Mouse (Mus musculus) heart, embryonic 14.5 days (tissue): ENCODE measurements around the gene Disp1. TPM values are rescaled to one million over a fixed set of nuclear protein-coding genes. Genes with fewer than 3 reads are reported as not detected.
A peak's percentile ranks its signal among the peaks of the same experiment; 100 is the strongest.

ENCODE experiments used
- ATAC-seq: fragments of 200-750 bp; cut with Nextera tagmentation; 2 replicates; pipeline ENCODE4 v1.8.0; 2017; ENCODE audit warnings: low read depth, moderate TSS enrichment; ENCODE audit not compliant: insufficient number of reproducible peaks, insufficient read depth, low FRiP score
- H3K27ac ChIP-seq, 2 experiments: fragments of 200-500 bp in 1 of 2; fragments of 300-500 bp in 1 of 2; sonication (generic) in 1 of 2; replicated peaks in 1 of 2; 2 replicates each; pipeline ENCODE4 v1.5.1; 2012 to 2014; ENCODE audit warnings: low read depth in 2 of 2, low read length in 2 of 2, control low read depth in 1 of 2, mild to moderate bottlenecking in 1 of 2, mixed read lengths in 1 of 2; ENCODE audit not compliant: control insufficient read depth in 1 of 2, insufficient read depth in 1 of 2
- H3K27me3 ChIP-seq: fragments of 300-500 bp; sonication (generic); 2 replicates; pipeline ENCODE4 v1.6.1; 2014; ENCODE audit warnings: mild to moderate bottlenecking, low read length, control low read depth; ENCODE audit not compliant: control insufficient read depth, insufficient read depth
- H3K36me3 ChIP-seq: fragments of 300-500 bp; sonication (generic); 2 replicates; pipeline ENCODE4 v1.6.1; 2014; ENCODE audit warnings: mild to moderate bottlenecking, control low read depth, low read length, mixed read lengths; ENCODE audit not compliant: control insufficient read depth, insufficient read depth
- H3K4me1 ChIP-seq, 2 experiments: fragments of 200-500 bp in 1 of 2; fragments of 300-500 bp in 1 of 2; sonication (generic) in 1 of 2; 2 replicates each; pipeline ENCODE4 v1.6.1; 2012 to 2014; ENCODE audit warnings: low read length in 2 of 2, control low read depth in 1 of 2, mixed read lengths in 1 of 2; ENCODE audit not compliant: control insufficient read depth in 2 of 2, insufficient read depth in 2 of 2
- H3K4me2 ChIP-seq: fragments of 300-500 bp; sonication (generic); 2 replicates; pipeline ENCODE4 v1.6.1; 2014; ENCODE audit warnings: mild to moderate bottlenecking, low read length
- H3K4me3 ChIP-seq, 2 experiments: fragments of 200-500 bp in 1 of 2; fragments of 300-500 bp in 1 of 2; sonication (generic) in 1 of 2; 2 replicates each; pipeline ENCODE4 v1.5.1; 2012 to 2014; ENCODE audit warnings: low read length in 2 of 2, mild to moderate bottlenecking in 2 of 2, control low read depth in 1 of 2, low read depth in 1 of 2, moderate library complexity in 1 of 2; ENCODE audit not compliant: control insufficient read depth in 1 of 2, insufficient read depth in 1 of 2
- H3K9ac ChIP-seq: fragments of 300-500 bp; sonication (generic); 2 replicates; pipeline ENCODE4 v1.6.1; 2014; ENCODE audit warnings: mild to moderate bottlenecking, low read length
- H3K9me3 ChIP-seq: fragments of 300-500 bp; sonication (generic); 2 replicates; pipeline ENCODE4 v1.6.1; 2016; ENCODE audit warnings: low read length, control low read depth; ENCODE audit not compliant: control insufficient read depth
- WGBS: fragments of 180-500 bp; shearing (Covaris S2); extraction: QIAGEN DNeasy Blood & Tissue Kit; methylation state at CpG from one replicate; pipeline ENCODE4 v1.1.7; 2014; 5-methylcytosine and 5-hydroxymethylcytosine counted together
- polyA plus RNA-seq: library from polyadenylated mRNA; unstranded; fragments of >200 nt; fragmentation: Nextera tagmentation; extraction: Ambion mirVana; gene quantifications from 2 replicates; pipeline ENCODE4 v1.2.1, GENCODE M21; 2014

Disp1 gene
- polyA plus RNA-seq, 1 experiment from 2014 or later = 10.8 TPM

- Histone ChIP-seq H3K4me1 (peaks cover 26 to 38% of the 10 kb centered on the region in 2 experiments), H3K4me3 (no peak overlapping the region), H3K27me3 (no peaks in the 10 kb centered on the region), H3K27ac (peak overlapping the region; percentile 34 to 36; a peak in 1 of 4 replicates), H3K9ac (no peak overlapping the region), H3K4me2 (no peak overlapping the region), H3K36me3 (no peaks in the 10 kb centered on the region), H3K9me3 (no peaks in the 10 kb centered on the region)
- no peak for ATAC-seq
- WGBS = 41% methylated on average over 9 of the region's 9 CpGs
Measured at GRCm38 (mm10) chr1:183113546-183113945, 107.8 kb downstream of the Disp1 start.

DNA sequence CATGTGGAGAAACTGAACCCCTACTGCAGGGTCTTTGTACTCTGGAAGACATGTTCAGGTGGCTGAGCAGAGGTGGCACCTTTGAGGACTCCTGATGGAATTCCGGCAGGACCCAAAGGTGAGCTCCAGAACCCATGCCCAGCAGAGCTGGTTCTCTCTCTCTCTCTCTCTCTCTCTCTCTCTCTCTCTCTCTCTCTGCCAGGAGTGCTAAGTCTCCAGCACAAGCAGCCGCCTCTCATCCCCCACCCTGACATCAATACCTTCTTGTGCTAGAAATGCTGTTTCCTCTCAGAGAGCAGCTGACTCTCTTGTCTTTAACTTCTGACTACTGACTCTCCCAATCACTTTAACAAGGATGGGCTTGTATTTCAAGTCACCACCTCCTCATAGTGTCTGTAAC lies 113.8 kb downstream of the Disp1 start:
- peaks cover 1 to 5% of the 10 kb centered on the region in 2 experiments for H3K4me1 ChIP-seq
- no peak overlapping the region for H3K27ac ChIP-seq
- WGBS = 64% methylated on average over 2 of the region's 2 CpGs
- no peaks in the 10 kb centered on the region for H3K27me3 ChIP-seq
- no peak overlapping the region for H3K9ac ChIP-seq
- H3K36me3 ChIP-seq = no peaks in the 10 kb centered on the region
- no peaks in the 10 kb centered on the region for H3K9me3 ChIP-seq
- H3K4me3 ChIP-seq = no peak overlapping the region
- no peak for ATAC-seq
- H3K4me2 ChIP-seq = no peak overlapping the region

DNA sequence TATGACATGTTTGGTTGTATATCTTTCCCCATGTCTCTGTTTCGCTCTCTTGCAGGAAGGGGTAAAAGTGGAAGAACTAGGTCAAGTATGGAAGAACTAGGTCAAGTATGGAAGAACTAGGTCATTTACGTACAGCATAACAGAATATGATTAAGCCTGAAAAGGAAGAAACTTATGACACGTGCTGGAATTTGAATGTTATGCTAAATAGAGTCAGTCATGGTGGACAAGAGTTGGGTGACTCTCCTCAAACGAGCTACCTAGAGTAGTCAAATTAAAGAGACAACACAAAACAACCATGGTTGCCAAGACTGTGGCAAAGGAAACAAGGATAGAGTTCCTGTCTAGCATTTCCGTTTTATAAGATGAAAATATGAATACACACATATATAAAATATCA lies 116.6 kb downstream of the Disp1 start:
- H3K4me3 ChIP-seq = no peak overlapping the region
- no peak overlapping the region for H3K9ac ChIP-seq
- H3K4me1 ChIP-seq = no peaks in the 10 kb centered on the region; a peak in 1 of 4 replicates
- no peak overlapping the region for H3K27ac ChIP-seq
- no peak for ATAC-seq
- no peak overlapping the region for H3K4me2 ChIP-seq
- WGBS = 89% methylated on average over 5 of the region's 5 CpGs
- H3K36me3 ChIP-seq = no peaks in the 10 kb centered on the region
- no peaks in the 10 kb centered on the region for H3K27me3 ChIP-seq
- H3K9me3 ChIP-seq = no peaks in the 10 kb centered on the region

GRCm38 (mm10) chr1:183102775-183103174 lies 118.5 kb downstream of the Disp1 start:
- no peak for ATAC-seq
- Histone ChIP-seq H3K36me3 (no peaks in the 10 kb centered on the region), H3K4me3 (no peak overlapping the region), H3K9ac (no peak overlapping the region), H3K9me3 (no peaks in the 10 kb centered on the region), H3K27me3 (no peaks in the 10 kb centered on the region), H3K27ac (no peak overlapping the region), H3K4me2 (no peak overlapping the region), H3K4me1 (no peaks in the 10 kb centered on the region; a peak in 1 of 4 replicates)
- 73% methylated on average over 3 of the region's 3 CpGs for WGBS

DNA sequence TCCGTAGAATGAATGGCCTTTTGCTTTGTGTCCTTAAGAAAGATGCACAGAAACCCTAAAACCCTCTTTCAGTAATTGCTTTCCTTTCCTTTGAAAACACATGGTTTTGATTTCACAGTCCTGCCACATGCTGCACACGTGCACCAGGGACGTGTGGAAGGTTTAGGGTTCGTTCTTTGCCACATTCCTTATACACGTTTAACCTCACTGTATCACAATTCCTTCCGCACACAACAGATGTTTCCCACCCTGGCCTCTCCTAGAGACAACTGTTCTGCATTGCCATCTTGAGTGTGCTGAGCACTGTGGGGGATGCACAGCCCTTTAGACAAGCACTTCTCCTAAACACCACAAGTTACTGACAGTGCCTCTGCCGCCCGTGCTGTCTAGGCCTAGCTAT lies 119.2 kb downstream of the Disp1 start:
- no peaks in the 10 kb centered on the region for H3K27me3 ChIP-seq
- no peak overlapping the region for H3K9ac ChIP-seq
- no peaks in the 10 kb centered on the region for H3K9me3 ChIP-seq
- H3K36me3 ChIP-seq = no peaks in the 10 kb centered on the region
- no peak overlapping the region for H3K4me3 ChIP-seq
- H3K27ac ChIP-seq = no peak overlapping the region
- H3K4me2 ChIP-seq = no peak overlapping the region
- ATAC-seq = no peak
- 78% methylated on average over 8 of the region's 8 CpGs for WGBS
- H3K4me1 ChIP-seq = no peaks in the 10 kb centered on the region; a peak in 1 of 4 replicates

DNA sequence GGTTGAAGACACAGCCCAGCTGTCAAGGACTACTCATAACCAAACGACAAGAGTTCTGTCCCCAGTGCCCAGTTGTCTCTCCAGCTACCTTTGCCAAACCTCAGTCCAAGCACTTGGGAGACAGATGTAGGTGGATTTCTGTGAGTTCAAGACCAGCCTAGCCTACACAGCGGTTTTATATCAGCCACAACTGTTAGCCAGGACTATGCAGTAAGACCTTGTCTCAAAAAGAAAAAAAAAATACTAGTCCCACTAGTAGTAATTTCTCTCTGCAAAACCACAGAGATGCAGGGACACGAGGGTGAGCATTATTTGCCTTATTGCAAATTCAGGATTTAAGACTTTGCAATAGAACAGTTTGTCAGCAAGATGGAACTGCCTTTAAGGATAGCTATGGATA lies 120.0 kb downstream of the Disp1 start:
- ATAC-seq = no peak
- H3K4me2 ChIP-seq = no peak overlapping the region
- H3K4me1 ChIP-seq = no peaks in the 10 kb centered on the region; a peak in 1 of 4 replicates
- H3K36me3 ChIP-seq = no peaks in the 10 kb centered on the region
- no peak overlapping the region for H3K4me3 ChIP-seq
- H3K9me3 ChIP-seq = no peaks in the 10 kb centered on the region
- H3K27me3 ChIP-seq = no peaks in the 10 kb centered on the region
- 85% methylated on average over 3 of the region's 3 CpGs for WGBS
- H3K27ac ChIP-seq = no peak overlapping the region
- H3K9ac ChIP-seq = no peak overlapping the region

GRCm38 (mm10) chr1:183100245-183100644 lies 121.1 kb downstream of the Disp1 start:
- Histone ChIP-seq H3K27ac (no peak overlapping the region), H3K27me3 (no peaks in the 10 kb centered on the region), H3K4me3 (no peak overlapping the region), H3K4me1 (peaks cover 3 to 6% of the 10 kb centered on the region in 2 experiments; a peak in 2 of 4 replicates), H3K36me3 (peaks cover 11% of the 10 kb centered on the region), H3K9me3 (no peaks in the 10 kb centered on the region), H3K9ac (no peak overlapping the region), H3K4me2 (no peak overlapping the region)
- ATAC-seq = no peak
- WGBS = 87% methylated on average over 5 of the region's 5 CpGs

DNA sequence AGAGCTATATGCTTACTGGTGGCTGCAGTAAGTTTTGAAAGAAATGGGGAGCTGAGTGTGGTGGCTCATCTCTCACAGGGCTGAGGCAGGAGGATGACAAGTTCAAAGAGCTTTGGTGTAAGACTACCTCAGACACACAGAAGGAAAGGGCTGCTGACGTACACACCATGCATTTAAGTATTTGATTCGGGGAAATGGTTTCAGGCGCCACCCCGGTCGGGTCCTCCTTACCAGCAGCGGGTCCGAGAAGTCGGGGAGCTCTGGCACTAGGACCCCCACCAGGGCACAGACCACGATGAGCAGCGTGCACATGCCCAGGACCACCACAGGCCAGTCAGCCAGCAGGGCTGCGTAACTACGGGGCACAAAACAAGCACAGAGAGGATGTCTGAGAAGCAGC lies 121.6 kb downstream of the Disp1 start:
- no peak for ATAC-seq
- Histone ChIP-seq H3K4me3 (no peak overlapping the region), H3K36me3 (peaks cover 16% of the 10 kb centered on the region), H3K27me3 (no peaks in the 10 kb centered on the region), H3K27ac (no peak overlapping the region), H3K4me1 (peaks cover 3 to 7% of the 10 kb centered on the region in 2 experiments; a peak in 2 of 4 replicates), H3K4me2 (no peak overlapping the region), H3K9ac (no peak overlapping the region), H3K9me3 (no peaks in the 10 kb centered on the region)
- WGBS = 92% methylated on average over 12 of the region's 12 CpGs
